Mouse (Mus musculus) MEL (cell line): ENCODE data around the gene Atp1b4. TPM values are rescaled to one million over a fixed set of nuclear protein-coding genes. Genes with fewer than 3 reads are reported as not detected.
A peak's percentile ranks its signal among the peaks of the same experiment; 100 is the strongest.

Source experiments
- DNase-seq: peaks from one replicate; pipeline ENCODE4 v3.0.0; 2011; ENCODE audit warnings: low read depth, low spot score
- H3K27ac ChIP-seq: 2 replicates; pipeline ENCODE4 v1.5.1; 2012; ENCODE audit warnings: low read depth, mild to moderate bottlenecking, control low read depth, low read length, moderate library complexity; ENCODE audit not compliant: control insufficient read depth
- H3K27me3 ChIP-seq, 2 experiments: fragments of 150-350 bp in 1 of 2; sonication (generic) in 1 of 2; 2 replicates each; pipeline ENCODE4 v1.6.1; 2012; ENCODE audit warnings: low read length in 2 of 2, mild to moderate bottlenecking in 2 of 2, improper control_type of control experiment in 1 of 2, moderate library complexity in 1 of 2; ENCODE audit not compliant: insufficient read depth in 2 of 2, control insufficient read depth in 1 of 2
- H3K36me3 ChIP-seq, 2 experiments: 2 replicates each; pipeline ENCODE4 v1.6.1; 2012 to 2014; ENCODE audit warnings: low read length in 2 of 2, improper control_type of control experiment in 1 of 2, inconsistent platforms in 1 of 2, mild to moderate bottlenecking in 1 of 2; ENCODE audit not compliant: insufficient read depth in 2 of 2, control insufficient read depth in 1 of 2
- H3K4me1 ChIP-seq, 2 experiments: fragments of 150-350 bp in 1 of 2; sonication (generic) in 1 of 2; 2 replicates each; pipeline ENCODE4 v1.6.1; 2012; ENCODE audit warnings: low read length in 2 of 2, improper control_type of control experiment in 1 of 2, mild to moderate bottlenecking in 1 of 2; ENCODE audit not compliant: insufficient read depth in 2 of 2, control insufficient read depth in 1 of 2
- H3K4me3 ChIP-seq, 2 experiments: fragments of 150-350 bp in 1 of 2; sonication (generic) in 1 of 2; 2 replicates each; pipeline ENCODE4 v1.5.1; 2012; ENCODE audit warnings: low read depth in 2 of 2, low read length in 2 of 2, mild to moderate bottlenecking in 2 of 2, moderate library complexity in 2 of 2, control low read depth in 1 of 2, improper control_type of control experiment in 1 of 2; ENCODE audit not compliant: control insufficient read depth in 1 of 2, insufficient read depth in 1 of 2
- H3K79me2 ChIP-seq: 2 replicates; pipeline ENCODE4 v1.6.1; 2012; ENCODE audit warnings: mild to moderate bottlenecking, low read length, moderate library complexity; ENCODE audit not compliant: control insufficient read depth, poor library complexity, insufficient read depth
- H3K9ac ChIP-seq: 2 replicates; pipeline ENCODE4 v1.6.1; 2012; ENCODE audit warnings: low read depth, mild to moderate bottlenecking, control low read depth, low read length, moderate library complexity; ENCODE audit not compliant: control insufficient read depth, poor library complexity, severe bottlenecking
- H3K9me3 ChIP-seq: fragments of 150-350 bp; sonication (generic); replicated peaks from 2 replicates; pipeline ENCODE4 v1.6.1; 2012; ENCODE audit warnings: mild to moderate bottlenecking, low read length, improper control_type of control experiment, moderate library complexity; ENCODE audit not compliant: insufficient read depth
- CHD1 ChIP-seq: IDR thresholded peaks from 2 replicates; pipeline ENCODE4 v1.6.1; 2012; ENCODE audit warnings: low read depth, mild to moderate bottlenecking, inconsistent platforms, low read length, improper control_type of control experiment
- CTCF ChIP-seq, 3 experiments: IDR thresholded peaks in 2 of 3; conservative IDR thresholded peaks in 1 of 3; 2 replicates each; pipeline ENCODE4 v1.5.1; 2011 to 2012; ENCODE audit warnings: low read length in 3 of 3, low read depth in 2 of 3, mild to moderate bottlenecking in 2 of 3, improper control_type of control experiment in 1 of 3, inconsistent platforms in 1 of 3, mixed read lengths in 1 of 3, moderate library complexity in 1 of 3; ENCODE audit not compliant: control insufficient read depth in 1 of 3, insufficient read depth in 1 of 3, poor library complexity in 1 of 3, severe bottlenecking in 1 of 3
- E2F4 ChIP-seq: IDR thresholded peaks from 2 replicates; pipeline ENCODE4 v1.6.1; 2011; ENCODE audit warnings: low read depth, low read length, improper control_type of control experiment, borderline replicate concordance
- ELF1 ChIP-seq: IDR thresholded peaks from 2 replicates; pipeline ENCODE4 v1.6.1; 2014; ENCODE audit warnings: low read depth, mild to moderate bottlenecking, inconsistent platforms, low read length, improper control_type of control experiment, moderate library complexity
- EP300 ChIP-seq, 2 experiments: IDR thresholded peaks; 2 replicates each; pipeline ENCODE4 v1.6.1; 2011; ENCODE audit warnings: improper control_type of control experiment in 2 of 2, low read length in 2 of 2, low read depth in 1 of 2, mild to moderate bottlenecking in 1 of 2
- ETS1 ChIP-seq: IDR thresholded peaks from 2 replicates; pipeline ENCODE4 v1.6.1; 2012; ENCODE audit warnings: low read depth, mild to moderate bottlenecking, inconsistent platforms, low read length, improper control_type of control experiment, moderate library complexity
- HCFC1 ChIP-seq: IDR thresholded peaks from 2 replicates; pipeline ENCODE4 v1.6.1; 2012; ENCODE audit warnings: low read depth, mild to moderate bottlenecking, inconsistent platforms, low read length, improper control_type of control experiment, moderate library complexity
- JUND ChIP-seq: IDR thresholded peaks from 2 replicates; pipeline ENCODE4 v1.6.1; 2011; ENCODE audit warnings: low read depth, mild to moderate bottlenecking, improper control_type of control experiment, low read length
- KAT2A ChIP-seq: conservative IDR thresholded peaks from 2 replicates; pipeline ENCODE4 v1.6.1; 2012; ENCODE audit warnings: low read depth, low read length, improper control_type of control experiment, inconsistent platforms
- MAFK ChIP-seq: IDR thresholded peaks from 2 replicates; pipeline ENCODE4 v1.6.1; 2011; ENCODE audit warnings: low read depth, mild to moderate bottlenecking, low read length, improper control_type of control experiment, borderline replicate concordance
- MAX ChIP-seq: IDR thresholded peaks from 2 replicates; pipeline ENCODE4 v1.6.1; 2011; ENCODE audit warnings: low read length, improper control_type of control experiment
- MAZ ChIP-seq: IDR thresholded peaks from 2 replicates; pipeline ENCODE4 v1.6.1; 2012; ENCODE audit warnings: low read depth, mild to moderate bottlenecking, inconsistent platforms, low read length, improper control_type of control experiment
- MXI1 ChIP-seq: IDR thresholded peaks from 2 replicates; pipeline ENCODE4 v1.6.1; 2011; ENCODE audit warnings: mild to moderate bottlenecking, low read depth, low read length, improper control_type of control experiment
- MYB ChIP-seq: IDR thresholded peaks from 2 replicates; pipeline ENCODE4 v1.6.1; 2011; ENCODE audit warnings: mild to moderate bottlenecking, low read depth, low read length, improper control_type of control experiment
- MYC ChIP-seq: IDR thresholded peaks from 2 replicates; pipeline ENCODE4 v1.6.1; 2011; ENCODE audit warnings: low read depth, mild to moderate bottlenecking, low read length, improper control_type of control experiment, moderate library complexity
- NELFE ChIP-seq: IDR thresholded peaks from 2 replicates; pipeline ENCODE4 v1.6.1; 2011; ENCODE audit warnings: low read depth, low read length, improper control_type of control experiment
- NRF1 ChIP-seq: IDR thresholded peaks from 2 replicates; pipeline ENCODE4 v1.6.1; 2014; ENCODE audit warnings: low read depth, mild to moderate bottlenecking, inconsistent platforms, low read length, improper control_type of control experiment, moderate library complexity; ENCODE audit not compliant: poor library complexity, insufficient read depth, severe bottlenecking
- POLR2AphosphoS2 ChIP-seq: IDR thresholded peaks from 2 replicates; pipeline ENCODE4 v1.6.1; 2011; ENCODE audit warnings: low read length, improper control_type of control experiment
- POLR2AphosphoS5 ChIP-seq: IDR thresholded peaks from 2 replicates; pipeline ENCODE4 v1.6.1; 2012; ENCODE audit warnings: low read depth, borderline replicate concordance, mild to moderate bottlenecking, inconsistent platforms, low read length, moderate library complexity, mixed read lengths
- RAD21 ChIP-seq: IDR thresholded peaks from 2 replicates; pipeline ENCODE4 v1.6.1; 2011; ENCODE audit warnings: mild to moderate bottlenecking, low read depth, low read length, improper control_type of control experiment
- RCOR1 ChIP-seq: IDR thresholded peaks from 2 replicates; pipeline ENCODE4 v1.6.1; 2012; ENCODE audit warnings: low read depth, mild to moderate bottlenecking, inconsistent platforms, low read length, improper control_type of control experiment
- SIN3A ChIP-seq: IDR thresholded peaks from 2 replicates; pipeline ENCODE4 v1.6.1; 2012; ENCODE audit warnings: low read length, improper control_type of control experiment, inconsistent platforms
- SMC3 ChIP-seq: IDR thresholded peaks from 2 replicates; pipeline ENCODE4 v1.6.1; 2011; ENCODE audit warnings: low read depth, low read length, improper control_type of control experiment
- TBP ChIP-seq: IDR thresholded peaks from 2 replicates; pipeline ENCODE4 v1.8.0; 2011; ENCODE audit warnings: low read depth, low read length, improper control_type of control experiment
- UBTF ChIP-seq: IDR thresholded peaks from 2 replicates; pipeline ENCODE4 v1.6.1; 2012; ENCODE audit warnings: low read depth, mild to moderate bottlenecking, inconsistent platforms, low read length, improper control_type of control experiment, moderate library complexity, borderline replicate concordance; ENCODE audit not compliant: insufficient read depth
- USF1 ChIP-seq: IDR thresholded peaks from 2 replicates; pipeline ENCODE4 v1.6.1; 2014; ENCODE audit warnings: low read depth, mild to moderate bottlenecking, inconsistent platforms, low read length, improper control_type of control experiment, moderate library complexity
- ZKSCAN1 ChIP-seq: IDR thresholded peaks from 2 replicates; pipeline ENCODE4 v1.6.1; 2012; ENCODE audit warnings: low read depth, mild to moderate bottlenecking, inconsistent platforms, low read length, improper control_type of control experiment, moderate library complexity
- ZMIZ1 ChIP-seq: IDR thresholded peaks from 2 replicates; pipeline ENCODE4 v1.6.1; 2012; ENCODE audit warnings: low read depth, mild to moderate bottlenecking, inconsistent platforms, low read length, improper control_type of control experiment, moderate library complexity
- ZNF384 ChIP-seq: IDR thresholded peaks from 2 replicates; pipeline ENCODE4 v1.6.1; 2012; ENCODE audit warnings: low read depth, mild to moderate bottlenecking, inconsistent platforms, low read length, improper control_type of control experiment
- polyA plus RNA-seq, 2 experiments: library from polyadenylated mRNA; stranded (reverse) in 1 of 2; unstranded in 1 of 2; fragments of >175 nt in 1 of 2; fragments of >200 nt in 1 of 2; gene quantifications; 2 replicates each; pipeline versions ENCODE4 v1.2.1 to v1.2.4; 2012; ENCODE audit warnings: low replicate concordance in 2 of 2, low read depth in 1 of 2; ENCODE audit not compliant: insufficient read length in 2 of 2, insufficient read depth in 1 of 2, missing spikeins in 1 of 2
- total RNA-seq: library from RNA; depleted of rRNA; stranded (reverse); fragments of 300-350 nt; gene quantifications from 2 replicates; pipeline ENCODE4 v1.2.3, GENCODE M21; 2012

Gene Atp1b4
- total and polyA plus RNA-seq, 3 experiments: not detected

DNA sequence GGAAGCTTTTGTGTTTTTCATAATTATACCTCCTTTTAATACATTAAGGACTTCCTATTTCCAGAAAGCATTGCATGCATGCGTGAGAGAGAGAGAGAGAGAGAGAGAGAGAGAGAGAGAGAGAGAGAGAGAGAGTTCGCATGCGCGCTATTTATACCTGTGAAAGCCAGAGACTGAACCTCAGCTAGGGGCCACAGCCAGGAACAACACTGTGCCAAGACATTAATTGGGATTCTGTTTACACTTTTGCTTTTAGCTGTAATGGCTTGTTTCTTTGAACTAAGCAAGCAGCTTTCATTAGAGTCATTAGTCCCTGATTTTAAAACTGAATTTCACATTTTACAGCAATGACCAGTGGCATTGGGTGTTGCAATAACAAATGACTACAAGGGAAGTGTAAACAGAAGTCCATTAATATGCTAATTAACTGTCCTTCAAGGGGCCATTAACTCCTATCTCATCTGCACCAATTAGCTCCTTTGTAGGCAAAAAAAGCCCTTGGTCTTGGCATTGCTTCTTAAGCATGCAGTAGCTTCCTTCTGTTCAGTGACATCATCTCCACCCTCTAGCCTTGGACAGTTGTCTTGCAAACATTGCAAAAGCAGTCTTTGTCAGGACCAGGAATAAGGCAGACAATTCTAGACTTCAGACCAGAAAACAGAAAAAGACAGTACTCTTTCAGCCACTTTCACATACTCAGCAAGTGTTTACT is 14.9 kb downstream of the Atp1b4 start:
- Histone ChIP-seq H3K9ac (no peak overlapping the region), H3K27ac (no peak overlapping the region), H3K36me3 (peaks cover 0 to 2% of the 10 kb centered on the region in 2 experiments; a peak in 1 of 4 replicates), H3K4me1 (peaks cover 0 to 3% of the 10 kb centered on the region in 2 experiments; a peak in 2 of 4 replicates), H3K79me2 (no peaks in the 10 kb centered on the region), H3K9me3 (no peaks in the 10 kb centered on the region), H3K27me3 (no peaks in the 10 kb centered on the region; a peak in 1 of 4 replicates), H3K4me3 (no peak overlapping the region)
- TF ChIP-seq MAX (no peak), RCOR1 (no peak), MYB (no peak), ELF1 (no peak), TBP (no peak), ZKSCAN1 (no peak), SIN3A (no peak), POLR2AphosphoS5 (no peak), NRF1 (no peak), KAT2A (no peak), EP300 (IDR thresholded peaks at IDR 0.05; ENCODE audit: low read depth in 1 of 2, low read length in 2 of 2) (no peak), RAD21 (no peak), E2F4 (no peak), MXI1 (no peak), CHD1 (no peak), JUND (no peak), MYC (no peak)
- DNase-seq: no peak

GRCm38 (mm10) chrX:38334329-38335279 is 18.6 kb downstream of the Atp1b4 start:
- H3K36me3 ChIP-seq: peaks cover 0 to 2% of the 10 kb centered on the region in 2 experiments; a peak in 1 of 4 replicates
- peaks cover 0 to 3% of the 10 kb centered on the region in 2 experiments; a peak in 2 of 4 replicates for H3K4me1 ChIP-seq
- no peaks in the 10 kb centered on the region for H3K27me3 ChIP-seq
- H3K79me2 ChIP-seq: no peaks in the 10 kb centered on the region
- H3K9ac ChIP-seq: no peak overlapping the region
- no peak overlapping the region for H3K4me3 ChIP-seq
- DNase-seq: peak; percentile 57
- H3K27ac ChIP-seq: no peak overlapping the region; the same call in 1 of the 2 replicates
- H3K9me3 ChIP-seq: no peaks in the 10 kb centered on the region
- TF ChIP-seq ETS1: no peak
- TF ChIP-seq UBTF: no peak
- TF ChIP-seq MAFK: no peak
- TF ChIP-seq TBP: no peak
- TF ChIP-seq RCOR1: no peak
- peak; percentile 86 for TF ChIP-seq USF1
- no peak for TF ChIP-seq JUND
- peak; percentile 58 for TF ChIP-seq SMC3
- no peak for TF ChIP-seq NELFE
- TF ChIP-seq CHD1: no peak
- TF ChIP-seq RAD21: peak; percentile 52
- TF ChIP-seq POLR2AphosphoS2: no peak
- TF ChIP-seq CTCF (IDR thresholded peaks at IDR 0.05 in 2 of 3, conservative IDR thresholded peaks at IDR 0.05 in 1 of 3; ENCODE audit: control insufficient read depth in 1 of 3, insufficient read depth in 1 of 3, low read depth in 2 of 3, low read length in 3 of 3, poor library complexity in 1 of 3, severe bottlenecking in 1 of 3): peak; percentile 31 to 60 (median 32)
- no peak for TF ChIP-seq MAZ
- TF ChIP-seq HCFC1: no peak
- TF ChIP-seq ZMIZ1: no peak
- no peak for TF ChIP-seq ZNF384
- TF ChIP-seq ELF1: no peak
- TF ChIP-seq KAT2A: no peak
